Mouse (Mus musculus) erythroblast, embryonic 14.5 days (primary cell): ENCODE results near the gene Nalcn.

Source experiments
- GATA1 ChIP-seq: IDR thresholded peaks from 2 replicates; pipeline ENCODE4 v1.6.1; 2012; ENCODE audit warnings: low read length, inconsistent platforms, mixed read lengths
- TAL1 ChIP-seq: IDR thresholded peaks from 3 replicates; pipeline ENCODE4 v1.6.1; 2012; ENCODE audit warnings: low read length, inconsistent platforms, mixed read lengths

GRCm38 (mm10) chr14:123232630-123233206, 394.2 kb downstream of the Nalcn start:
- no peak for TF ChIP-seq GATA1
- no peak for TF ChIP-seq TAL1
